Mouse (Mus musculus): ENCODE results near the gene Nudt14. TPM values are rescaled to one million over a fixed set of nuclear protein-coding genes. Genes with fewer than 3 reads are reported as not detected.

Nudt14 gene
- total RNA-seq, 2 experiments from 2014 or later, result 42.1 to 46.3 TPM

- DNase-seq (ENCODE audit: low spot score in 2 of 2), result no peak
Observed at GRCm38 (mm10) chr12:112950761-112951129, 8.8 kb upstream of the Nudt14 start.

GRCm38 (mm10) chr12:112950040-112950760 lies 8.3 kb upstream of the Nudt14 start:
- peak; percentile 66 to 75 for DNase-seq (ENCODE audit: low spot score in 2 of 2)

GRCm38 (mm10) chr12:112947307-112947706 lies 5.4 kb upstream of the Nudt14 start:
- DNase-seq (ENCODE audit: low spot score in 2 of 2), result no peak

- DNase-seq (ENCODE audit: low spot score in 2 of 2), result no peak
Observed at GRCm38 (mm10) chr12:112943669-112944068, 1.7 kb upstream of the Nudt14 start.

- no peak for DNase-seq (ENCODE audit: low spot score in 2 of 2)
Observed at GRCm38 (mm10) chr12:112941156-112941775, 658 bp downstream of the Nudt14 start.

GRCm38 (mm10) chr12:112940710-112941109 lies 1.2 kb downstream of the Nudt14 start:
- DNase-seq (ENCODE audit: low spot score in 2 of 2), result no peak

- DNase-seq (ENCODE audit: low spot score in 2 of 2), result no peak
Observed at GRCm38 (mm10) chr12:112940238-112940637, 1.7 kb downstream of the Nudt14 start.

- DNase-seq (ENCODE audit: low spot score in 2 of 2), result no peak
Observed at GRCm38 (mm10) chr12:112938873-112939565, 2.9 kb downstream of the Nudt14 start.

- no peak for DNase-seq (ENCODE audit: low spot score in 2 of 2)
Observed at GRCm38 (mm10) chr12:112938366-112938765, 3.6 kb downstream of the Nudt14 start.

GRCm38 (mm10) chr12:112937906-112938305 lies 4.0 kb downstream of the Nudt14 start:
- DNase-seq (ENCODE audit: low spot score in 2 of 2), result no peak

GRCm38 (mm10) chr12:112932647-112933046 lies 9.3 kb downstream of the Nudt14 start:
- DNase-seq (ENCODE audit: low spot score in 2 of 2), result no peak

- DNase-seq (ENCODE audit: low spot score in 2 of 2), result no peak
Observed at GRCm38 (mm10) chr12:112929562-112930352, 12.2 kb downstream of the Nudt14 start, which contains the start of gene Jag2. Gene Jag2 (minus strand): TSS chr12:112929776.

GRCm38 (mm10) chr12:112928401-112929241 lies 13.3 kb downstream of the Nudt14 start:
- DNase-seq (ENCODE audit: low spot score in 2 of 2), result no peak

- no peak for DNase-seq (ENCODE audit: low spot score in 2 of 2)
Observed at GRCm38 (mm10) chr12:112927265-112927664, 14.7 kb downstream of the Nudt14 start.

GRCm38 (mm10) chr12:112925950-112926349 lies 16.0 kb downstream of the Nudt14 start:
- no peak for DNase-seq (ENCODE audit: low spot score in 2 of 2)

- DNase-seq (ENCODE audit: low spot score in 2 of 2), result no peak
Observed at GRCm38 (mm10) chr12:112922541-112922940, 19.4 kb downstream of the Nudt14 start.

- no peak for DNase-seq (ENCODE audit: low spot score in 2 of 2)
Observed at GRCm38 (mm10) chr12:112921518-112921917, 20.4 kb downstream of the Nudt14 start.

GRCm38 (mm10) chr12:112917906-112918305 lies 24.0 kb downstream of the Nudt14 start:
- no peak for DNase-seq (ENCODE audit: low spot score in 2 of 2)

GRCm38 (mm10) chr12:112917486-112917885 lies 24.4 kb downstream of the Nudt14 start:
- no peak for DNase-seq (ENCODE audit: low spot score in 2 of 2)

- DNase-seq (ENCODE audit: low spot score in 2 of 2), result no peak
Observed at GRCm38 (mm10) chr12:112916698-112917400, 25.1 kb downstream of the Nudt14 start.

Measured in adrenal gland, postnatal 4 days (tissue).